Mouse (Mus musculus) thymus, postnatal 4 days (tissue): Measurements from ENCODE around the gene Cib3.

Source experiments
- DNase-seq: peaks from one replicate; pipeline ENCODE4 v3.0.0; 2021

The Cib3 gene

DNA sequence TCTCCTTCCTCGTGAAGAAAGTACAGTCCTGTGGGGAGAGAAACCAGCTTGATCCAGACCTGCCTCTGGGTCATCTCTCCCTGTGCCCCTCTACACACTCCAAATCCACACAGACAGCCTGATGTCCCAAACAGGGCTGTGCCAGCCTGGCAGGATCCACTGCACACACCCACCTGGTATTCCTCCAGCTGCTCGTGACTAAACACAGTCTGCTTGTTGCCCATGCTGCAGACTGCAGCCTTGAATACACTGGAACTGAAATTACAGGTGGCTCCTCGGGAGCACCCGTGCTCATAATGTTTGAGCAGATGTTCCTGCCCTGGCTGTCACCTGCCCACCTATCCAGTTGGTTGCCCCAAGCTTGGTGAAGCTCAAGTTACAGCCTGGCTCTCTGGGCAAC, at the start of gene Cib3:
Cib3 (minus strand) TSS at position 87 of the 400 bp plus-strand sequence.
- no peak for DNase-seq

DNA sequence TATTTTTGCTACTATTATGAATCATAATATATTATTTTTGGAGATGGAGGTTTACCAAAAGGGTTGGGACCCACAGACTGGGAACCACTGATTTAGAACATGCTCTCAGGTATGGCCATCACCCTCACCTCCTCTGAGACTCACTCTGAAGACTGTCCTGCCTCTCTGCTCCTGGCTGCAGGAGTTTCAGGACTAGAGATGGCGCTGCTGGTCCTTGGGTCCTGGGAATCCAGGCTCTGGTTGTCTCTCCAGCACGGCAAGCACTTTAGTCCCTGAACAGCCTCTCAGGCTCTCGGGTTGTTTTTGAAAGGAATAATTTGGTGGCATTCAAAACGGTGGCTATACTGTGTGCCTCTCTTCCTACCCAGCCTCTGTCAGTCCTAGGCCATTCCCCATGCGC, 49.2 kb upstream of the Cib3 start:
- DNase-seq = no peak

DNA sequence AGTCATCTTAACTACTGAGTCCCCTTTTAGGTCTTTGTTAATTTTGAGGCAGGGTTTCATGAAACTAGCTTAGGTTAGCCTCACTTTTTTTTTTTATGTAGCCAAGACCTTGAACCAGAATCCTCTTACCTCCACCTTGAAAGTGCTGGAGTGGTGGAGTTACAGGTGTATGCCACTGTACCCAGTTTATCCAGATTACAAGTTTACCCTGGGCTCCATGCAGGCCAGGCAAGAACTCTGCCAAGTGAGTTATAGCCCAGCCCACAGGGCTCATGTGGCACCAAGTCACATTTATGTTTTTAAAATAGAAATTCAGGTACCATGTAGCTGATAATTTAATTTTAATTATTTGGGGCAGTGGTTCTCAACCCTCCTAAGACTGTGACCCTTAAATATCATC, 48.8 kb upstream of the Cib3 start:
- DNase-seq = no peak

DNA sequence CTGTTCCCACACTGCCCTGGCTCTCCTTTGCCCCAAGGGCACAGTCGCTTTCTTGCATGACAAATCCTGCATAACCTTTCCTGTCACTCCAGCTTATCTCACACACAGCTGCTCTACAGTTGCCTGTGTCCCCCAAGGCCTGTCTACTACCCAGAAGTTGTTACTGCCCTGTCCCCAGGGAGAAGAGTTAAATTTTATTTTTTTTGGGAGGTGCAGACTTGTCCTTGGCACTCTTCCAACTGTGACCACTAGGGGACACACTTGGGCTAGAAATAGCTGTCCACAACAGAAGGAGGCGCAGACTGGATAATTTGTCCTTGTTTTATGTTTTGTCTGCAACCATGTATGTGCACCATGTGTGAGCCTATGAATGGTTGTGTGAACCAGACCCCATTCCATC, 48.4 kb upstream of the Cib3 start:
- DNase-seq = peak; percentile 88

GRCm38 (mm10) chr8:72260585-72260984, 47.9 kb upstream of the Cib3 start:
- no peak for DNase-seq

- no peak for DNase-seq
Observed at GRCm38 (mm10) chr8:72259862-72260261, 47.2 kb upstream of the Cib3 start.

DNA sequence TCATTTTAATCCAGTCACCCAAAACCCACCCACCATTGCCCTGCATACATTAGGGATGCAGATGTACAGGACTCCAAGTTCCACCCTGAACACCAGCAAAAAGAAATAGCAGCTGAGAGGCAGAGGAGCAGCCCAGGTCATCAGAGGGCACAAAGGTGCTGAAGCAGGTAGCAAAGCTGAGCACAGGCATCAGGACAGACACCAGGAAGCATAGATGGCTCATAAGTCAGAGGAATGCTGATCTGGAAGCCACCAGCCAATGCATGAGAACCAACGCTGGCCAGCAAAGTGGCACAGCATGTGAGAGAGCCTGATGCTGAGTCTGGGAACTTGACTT, 45.2 kb upstream of the Cib3 start:
- DNase-seq = no peak

DNA sequence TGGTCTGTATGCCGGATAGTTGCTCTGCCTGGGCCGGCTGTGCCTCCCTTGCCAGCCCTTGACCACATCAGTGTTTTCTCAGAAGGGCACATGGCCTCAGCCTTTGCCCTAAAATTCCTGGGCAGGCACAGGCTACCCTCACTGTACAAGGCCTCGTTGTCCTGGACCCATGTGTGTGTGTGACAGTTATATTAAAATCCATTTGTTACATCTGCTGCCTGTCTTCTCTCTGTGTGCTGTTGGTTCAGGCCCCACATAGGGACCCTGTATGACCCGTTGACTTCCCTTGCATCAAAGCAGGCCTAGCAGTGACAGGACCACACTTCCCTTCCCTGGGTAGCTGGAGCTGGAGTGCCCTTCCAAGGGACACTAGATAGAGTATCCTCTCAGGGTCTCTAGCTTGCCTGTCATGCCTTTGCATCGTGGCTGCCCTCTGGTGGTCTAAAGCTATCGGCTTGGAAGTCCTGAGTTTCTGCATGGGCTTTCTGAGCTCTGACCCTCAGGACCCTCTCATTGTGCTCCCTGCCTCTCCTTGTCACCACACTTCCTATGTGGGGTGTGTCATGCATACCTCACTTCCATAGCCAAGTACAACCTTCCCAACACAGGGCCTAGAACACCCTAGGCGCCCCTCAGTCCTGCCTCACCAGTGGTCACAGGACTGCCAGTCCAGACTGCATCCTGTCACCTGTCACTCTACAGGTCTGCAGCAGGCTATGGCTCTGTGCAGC, 44.7 kb upstream of the Cib3 start:
- DNase-seq = peak; percentile 79

GRCm38 (mm10) chr8:72244610-72245009, 32.0 kb upstream of the Cib3 start:
- no peak for DNase-seq

GRCm38 (mm10) chr8:72242226-72242625, 29.6 kb upstream of the Cib3 start:
- DNase-seq = no peak

- DNase-seq = no peak
Observed at GRCm38 (mm10) chr8:72240951-72241350, 28.3 kb upstream of the Cib3 start.

DNA sequence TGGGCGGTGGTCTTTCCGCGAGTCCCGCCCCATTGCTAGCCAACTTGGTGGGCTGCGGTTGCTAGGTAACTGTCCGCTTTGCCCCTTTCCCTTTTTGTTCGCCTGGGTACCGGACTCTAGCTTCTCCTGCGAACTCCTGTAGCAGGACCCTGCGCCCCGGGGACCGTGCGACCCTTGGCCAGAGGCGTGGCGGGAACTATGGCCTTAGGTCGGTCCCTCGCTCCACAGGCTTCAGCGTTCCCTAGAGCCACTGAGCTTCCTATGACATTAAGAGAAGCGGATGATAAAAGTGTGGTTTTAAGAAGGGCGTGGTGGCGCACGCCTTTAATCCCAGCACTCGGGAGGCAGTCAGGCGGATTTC, 27.7 kb upstream of the Cib3 start:
- DNase-seq = no peak

DNA sequence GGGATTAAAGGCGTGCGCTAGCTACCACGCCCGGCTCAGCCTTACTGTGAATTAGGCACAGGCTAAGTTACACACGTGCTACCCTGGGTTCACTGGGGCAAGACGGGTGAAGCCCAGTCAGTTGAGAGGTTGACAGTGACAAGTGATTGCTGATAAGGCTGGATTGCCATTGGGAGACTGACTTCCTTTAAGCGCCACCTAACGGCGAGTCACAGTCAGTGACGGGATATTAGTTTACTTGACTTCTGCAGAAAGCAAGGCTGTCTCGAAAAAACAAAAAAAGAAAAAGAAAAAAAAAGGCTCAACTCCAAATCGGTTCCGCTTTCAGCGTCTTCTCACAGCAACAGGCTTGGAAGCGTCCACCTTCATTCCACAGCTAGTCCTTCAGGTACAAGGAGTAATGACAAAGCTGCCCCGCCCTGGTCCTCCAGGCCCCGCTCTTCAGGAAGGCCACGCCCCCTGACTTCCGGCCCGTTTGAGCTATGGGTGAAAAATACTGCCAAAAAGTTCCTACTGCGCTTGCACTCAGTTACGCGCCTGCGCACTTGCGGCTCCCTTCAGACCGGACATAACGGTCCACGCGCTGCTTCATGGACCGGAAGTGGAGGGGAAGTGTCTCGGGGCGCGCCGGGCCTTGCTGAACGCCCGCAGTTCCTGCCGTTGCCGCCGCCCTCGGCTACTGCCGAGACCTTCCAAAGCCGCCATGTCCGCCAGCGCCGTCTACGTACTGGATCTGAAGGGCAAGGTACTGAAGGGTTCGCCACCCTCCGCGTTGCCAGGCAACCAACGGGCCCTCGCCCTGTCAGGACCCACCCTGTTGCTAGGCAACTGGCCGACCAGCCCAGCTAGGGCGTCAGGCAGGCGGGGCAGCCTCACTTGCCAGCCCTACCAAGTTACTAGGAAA, 27.1 kb upstream of the Cib3 start, which contains the start of gene Ap1m1:
Ap1m1 (plus strand) TSS at position 520 of the 904 bp plus-strand sequence.
- peak; percentile 99 for DNase-seq

- DNase-seq = no peak
Observed at GRCm38 (mm10) chr8:72222656-72223055, 10.0 kb upstream of the Cib3 start.

DNA sequence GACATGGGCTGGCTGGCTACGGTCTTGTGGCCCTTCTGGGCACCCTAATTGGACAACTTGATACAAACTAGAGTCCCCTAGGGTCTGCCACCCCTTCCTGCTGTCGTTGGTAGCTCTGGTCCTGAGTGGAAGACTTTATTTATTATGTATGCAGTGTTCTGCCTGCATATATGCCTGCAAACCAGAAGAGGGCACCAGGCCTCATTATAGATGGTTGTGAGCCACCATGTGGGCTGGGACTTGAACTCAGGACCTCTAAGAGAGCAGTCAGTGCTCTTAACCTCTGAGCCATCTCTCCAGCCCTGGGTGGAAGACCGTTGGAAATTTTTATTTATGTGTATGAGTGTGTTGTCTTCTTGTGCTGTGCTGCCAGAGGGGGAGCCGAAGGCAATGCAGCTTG, 8.1 kb upstream of the Cib3 start:
- DNase-seq = no peak

DNA sequence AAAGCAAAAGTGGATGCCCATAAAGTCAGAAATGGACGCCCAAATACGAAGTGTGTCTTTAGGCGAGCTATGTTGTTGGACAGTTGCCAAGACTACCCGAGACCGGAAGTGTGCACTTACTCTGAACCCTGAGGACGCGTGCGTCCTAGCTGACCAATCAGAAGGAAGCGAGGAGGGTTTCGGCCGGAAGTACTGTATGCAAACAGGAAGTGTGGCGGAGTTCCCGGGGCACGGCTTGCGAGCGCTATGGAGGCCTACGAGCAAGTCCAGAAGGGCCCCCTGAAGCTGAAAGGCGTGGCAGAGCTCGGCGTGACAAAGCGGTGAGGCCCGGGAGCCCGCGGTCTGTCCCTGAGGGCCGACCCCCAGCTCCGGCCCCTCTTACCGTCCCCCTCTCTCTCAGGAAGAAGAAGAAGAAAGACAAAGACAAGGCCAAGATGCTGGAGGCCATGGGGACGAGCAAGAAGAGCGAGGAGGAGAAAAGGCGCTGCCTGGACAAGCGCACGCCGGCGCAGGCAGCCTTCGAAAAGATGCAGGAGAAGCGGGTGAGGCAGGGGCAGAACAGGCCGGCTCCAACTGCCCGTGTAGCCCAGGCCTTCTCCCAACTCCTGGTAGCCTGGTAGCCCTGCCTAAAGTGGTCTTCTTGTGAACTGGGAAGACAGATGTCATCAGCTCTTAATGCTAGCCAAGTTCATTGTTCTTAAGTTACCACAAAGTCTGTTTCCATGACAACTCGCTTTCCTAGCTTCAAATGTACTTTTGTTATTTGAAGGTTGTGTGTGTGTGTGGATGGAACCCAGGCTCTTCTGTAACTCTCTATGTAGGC, 7.1 kb upstream of the Cib3 start, which contains the start of gene Fam32a:
Fam32a (plus strand) TSS at position 190 of the 823 bp plus-strand sequence.
- DNase-seq = peak; percentile 84

GRCm38 (mm10) chr8:72218781-72219540, 6.3 kb upstream of the Cib3 start:
- DNase-seq = no peak

DNA sequence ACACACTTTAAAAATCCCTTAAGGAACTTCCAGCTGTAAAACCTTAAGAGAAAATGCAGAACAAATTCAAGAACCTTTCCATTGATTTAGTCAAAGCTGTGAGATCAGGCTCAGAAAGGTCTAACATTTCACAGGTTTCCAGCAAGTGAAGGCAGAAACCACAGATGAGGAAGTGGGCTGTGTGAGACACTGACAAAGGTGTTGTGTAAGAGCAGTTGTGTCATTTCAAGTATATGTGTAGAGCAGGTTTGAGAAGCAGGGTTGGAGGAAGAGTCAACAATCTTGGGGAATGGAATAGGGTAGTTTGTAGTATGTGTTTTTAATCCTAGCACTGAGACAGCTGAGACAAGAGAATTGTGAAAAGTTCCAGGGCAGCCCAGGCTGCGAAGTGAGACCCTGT, 3.2 kb upstream of the Cib3 start:
- no peak for DNase-seq

DNA sequence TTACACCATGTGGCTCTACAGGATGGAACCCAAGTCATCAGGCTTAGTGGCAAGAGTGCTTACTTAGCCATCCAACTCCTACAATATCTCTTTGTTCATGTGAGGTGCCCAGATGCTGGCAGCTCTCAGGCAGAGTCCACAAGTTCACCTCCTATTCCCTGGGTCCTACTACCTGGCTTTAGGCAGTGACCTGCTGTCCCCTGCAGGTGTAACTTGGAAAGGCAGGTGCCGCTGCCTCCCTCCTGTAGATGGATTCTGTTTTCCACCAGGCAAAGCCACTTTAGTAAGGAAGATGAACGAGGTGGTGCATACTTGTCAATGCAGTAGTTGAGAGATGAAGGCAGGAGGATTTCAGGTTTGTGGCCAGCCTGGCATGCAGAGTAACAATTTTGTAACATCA, 2.4 kb upstream of the Cib3 start:
- peak; percentile 68 for DNase-seq

DNA sequence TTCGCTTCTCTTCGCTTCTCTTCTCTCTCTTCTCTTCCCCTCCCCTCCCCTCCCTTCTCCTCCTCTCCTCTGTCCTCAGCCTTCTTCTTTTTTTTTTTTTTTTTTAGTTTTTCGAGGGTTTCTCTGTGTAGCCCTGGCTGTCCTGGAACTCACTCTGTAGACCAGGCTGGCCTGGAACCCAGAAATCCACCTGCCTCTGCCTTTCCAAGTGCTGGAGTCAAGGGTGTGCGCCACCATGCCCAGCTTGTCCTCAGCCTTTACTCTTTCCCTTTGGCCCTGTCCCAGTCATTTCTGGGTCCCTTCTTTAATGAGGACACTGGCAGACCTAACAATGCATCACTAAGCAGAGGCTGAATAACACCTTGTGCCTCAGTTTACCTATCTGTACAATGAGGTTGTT, 899 bp upstream of the Cib3 start, which contains the start of gene Gm11034:
Gm11034 (minus strand) TSS at position 101 of the 400 bp plus-strand sequence.
- no peak for DNase-seq

GRCm38 (mm10) chr8:72211846-72212245, 791 bp downstream of the Cib3 start:
- DNase-seq = no peak

DNA sequence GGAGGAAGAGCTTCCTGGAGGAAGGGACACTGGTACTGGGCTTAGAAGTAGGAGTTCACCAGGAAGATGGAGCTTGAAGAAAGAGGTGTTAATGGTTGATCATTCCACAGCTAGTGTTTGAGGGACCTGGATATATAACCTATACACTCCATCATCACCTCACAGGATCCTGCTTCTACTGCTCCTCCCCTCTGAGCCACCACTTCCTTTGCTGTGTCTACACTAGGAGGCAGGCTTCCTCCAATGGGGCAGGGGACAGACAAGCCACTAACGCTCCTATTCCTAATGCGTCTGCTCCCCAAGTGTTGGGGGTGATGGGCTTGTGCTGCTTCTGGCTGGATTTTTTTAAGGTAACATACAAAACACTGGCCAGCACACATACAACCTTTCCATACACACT, 1.9 kb downstream of the Cib3 start:
- peak; percentile 23 for DNase-seq
